Mouse (Mus musculus) CH12.LX (cell line): ENCODE results near the gene Mcrs1. TPM values are rescaled to one million over a fixed set of nuclear protein-coding genes. Genes with fewer than 3 reads are reported as not detected.

ENCODE experiments used
- DNase-seq: peaks from one replicate; pipeline ENCODE4 v3.0.0-alpha.2; 2013; ENCODE audit errors: extremely low read depth
- H3K27ac ChIP-seq: 2 replicates; pipeline ENCODE4 v1.5.1; 2012; ENCODE audit warnings: low read depth, mild to moderate bottlenecking, control low read depth, moderate library complexity; ENCODE audit not compliant: insufficient read depth
- H3K27me3 ChIP-seq: replicated peaks from 2 replicates; pipeline ENCODE3; 2012; ENCODE audit warnings: inconsistent platforms
- H3K36me3 ChIP-seq, 2 experiments: replicated peaks in 1 of 2; 2 replicates each; pipeline versions ENCODE3 to v1.6.1; 2012; ENCODE audit warnings: inconsistent platforms in 1 of 2, low read length in 1 of 2, mild to moderate bottlenecking in 1 of 2, mixed read lengths in 1 of 2, moderate library complexity in 1 of 2; ENCODE audit not compliant: control insufficient read depth in 1 of 2, insufficient read depth in 1 of 2
- H3K4me1 ChIP-seq, 2 experiments: 2 replicates each; pipeline ENCODE4 v1.6.1; 2012; ENCODE audit warnings: inconsistent platforms in 1 of 2, moderate library complexity in 1 of 2; ENCODE audit not compliant: insufficient read depth in 2 of 2, control insufficient read depth in 1 of 2
- H3K4me2 ChIP-seq: 2 replicates; pipeline ENCODE4 v1.6.1; 2012; ENCODE audit warnings: low read depth, mild to moderate bottlenecking, control low read depth; ENCODE audit not compliant: poor library complexity, insufficient read depth, severe bottlenecking
- H3K4me3 ChIP-seq, 3 experiments: fragments of 150-350 bp in 1 of 3; sonication (generic) in 1 of 3; replicated peaks in 1 of 3; 2 replicates each; pipeline versions ENCODE3 to v1.5.1; 2011 to 2012; ENCODE audit warnings: low read depth in 2 of 3, low read length in 2 of 3, mild to moderate bottlenecking in 2 of 3, moderate library complexity in 2 of 3, control low read depth in 1 of 3, improper control_type of control experiment in 1 of 3, inconsistent platforms in 1 of 3, mixed read lengths in 1 of 3; ENCODE audit not compliant: poor library complexity in 1 of 3
- H3K79me2 ChIP-seq: replicated peaks from 2 replicates; pipeline ENCODE4 v1.6.1; 2012; ENCODE audit warnings: mild to moderate bottlenecking, moderate library complexity; ENCODE audit not compliant: control insufficient read depth, poor library complexity, insufficient read depth, severe bottlenecking; ENCODE audit errors: extremely low read depth
- H3K9ac ChIP-seq: 2 replicates; pipeline ENCODE4 v1.6.1; 2012; ENCODE audit warnings: low read depth, mild to moderate bottlenecking, control low read depth, moderate library complexity; ENCODE audit not compliant: insufficient read depth
- H3K9me3 ChIP-seq: replicated peaks from 2 replicates; pipeline ENCODE3; 2012; ENCODE audit warnings: low read length, inconsistent platforms, mixed read lengths
- BHLHE40 ChIP-seq: IDR thresholded peaks from 2 replicates; pipeline ENCODE4 v1.6.1; 2011; ENCODE audit warnings: mild to moderate bottlenecking, low read depth, low read length, improper control_type of control experiment
- CHD2 ChIP-seq: IDR thresholded peaks from 2 replicates; pipeline ENCODE4 v1.6.1; 2011; ENCODE audit warnings: low read length, improper control_type of control experiment
- CTCF ChIP-seq, 2 experiments: IDR thresholded peaks in 1 of 2; conservative IDR thresholded peaks in 1 of 2; 2 replicates each; pipeline ENCODE4 v1.5.1; 2011 to 2012; ENCODE audit warnings: low read depth in 2 of 2, low read length in 2 of 2, improper control_type of control experiment in 1 of 2, inconsistent platforms in 1 of 2, mild to moderate bottlenecking in 1 of 2, moderate library complexity in 1 of 2
- E2F4 ChIP-seq: IDR thresholded peaks from 2 replicates; pipeline ENCODE4 v1.6.1; 2011; ENCODE audit warnings: low read depth, low read length, improper control_type of control experiment; ENCODE audit not compliant: insufficient replicate concordance
- EP300 ChIP-seq: IDR thresholded peaks from 2 replicates; pipeline ENCODE4 v1.6.1; 2011; ENCODE audit warnings: low read length, improper control_type of control experiment
- HCFC1 ChIP-seq: IDR thresholded peaks from 2 replicates; pipeline ENCODE4 v1.6.1; 2012; ENCODE audit warnings: low read depth, mild to moderate bottlenecking, inconsistent platforms, low read length, improper control_type of control experiment
- IRF4 ChIP-seq: IDR thresholded peaks from 2 replicates; pipeline ENCODE4 v1.6.1; 2014; ENCODE audit warnings: low read depth, mild to moderate bottlenecking, inconsistent platforms, low read length, improper control_type of control experiment
- JUN ChIP-seq: IDR thresholded peaks from 2 replicates; pipeline ENCODE4 v1.6.1; 2011; ENCODE audit warnings: low read depth, mild to moderate bottlenecking, low read length, improper control_type of control experiment, moderate library complexity; ENCODE audit not compliant: insufficient read depth
- JUND ChIP-seq: conservative IDR thresholded peaks from 2 replicates; pipeline ENCODE4 v1.6.1; 2011; ENCODE audit warnings: low read depth, low read length, improper control_type of control experiment
- KAT2A ChIP-seq: IDR thresholded peaks from 2 replicates; pipeline ENCODE4 v1.6.1; 2012; ENCODE audit warnings: low read length, improper control_type of control experiment, inconsistent platforms; ENCODE audit not compliant: insufficient replicate concordance
- MAFK ChIP-seq: IDR thresholded peaks from 2 replicates; pipeline ENCODE4 v1.6.1; 2011; ENCODE audit warnings: low read length, improper control_type of control experiment; ENCODE audit not compliant: insufficient replicate concordance
- MAX ChIP-seq: IDR thresholded peaks from 2 replicates; pipeline ENCODE4 v1.6.1; 2011; ENCODE audit warnings: low read length, improper control_type of control experiment
- MAZ ChIP-seq: IDR thresholded peaks from 2 replicates; pipeline ENCODE4 v1.6.1; 2012; ENCODE audit warnings: low read depth, mild to moderate bottlenecking, inconsistent platforms, low read length, improper control_type of control experiment, moderate library complexity
- MEF2A ChIP-seq: IDR thresholded peaks from 2 replicates; pipeline ENCODE4 v1.6.1; 2014; ENCODE audit warnings: low read depth, mild to moderate bottlenecking, inconsistent platforms, low read length, improper control_type of control experiment, borderline replicate concordance
- MXI1 ChIP-seq: IDR thresholded peaks from 2 replicates; pipeline ENCODE4 v1.6.1; 2011; ENCODE audit warnings: mild to moderate bottlenecking, low read depth, low read length, improper control_type of control experiment
- NELFE ChIP-seq: IDR thresholded peaks from 2 replicates; pipeline ENCODE4 v1.6.1; 2011; ENCODE audit warnings: low read depth, low read length, improper control_type of control experiment
- NRF1 ChIP-seq: IDR thresholded peaks from 2 replicates; pipeline ENCODE4 v1.6.1; 2014; ENCODE audit warnings: low read depth, mild to moderate bottlenecking, inconsistent platforms, low read length, improper control_type of control experiment, moderate library complexity
- POLR2A ChIP-seq: IDR thresholded peaks from 2 replicates; pipeline ENCODE4 v1.6.1; 2011; ENCODE audit warnings: low read depth, mild to moderate bottlenecking, improper control_type of control experiment, low read length
- RCOR1 ChIP-seq: conservative IDR thresholded peaks from 2 replicates; pipeline ENCODE4 v1.6.1; 2012; ENCODE audit warnings: low read depth, mild to moderate bottlenecking, inconsistent platforms, low read length, improper control_type of control experiment
- SIN3A ChIP-seq: IDR thresholded peaks from 2 replicates; pipeline ENCODE4 v1.6.1; 2012; ENCODE audit warnings: low read length, improper control_type of control experiment, inconsistent platforms
- SMC3 ChIP-seq: IDR thresholded peaks from 2 replicates; pipeline ENCODE4 v1.6.1; 2011; ENCODE audit warnings: low read depth, low read length, improper control_type of control experiment
- TBP ChIP-seq: conservative IDR thresholded peaks from 2 replicates; pipeline ENCODE4 v1.6.1; 2011; ENCODE audit warnings: low read depth, low read length, improper control_type of control experiment
- TCF12 ChIP-seq: IDR thresholded peaks from 2 replicates; pipeline ENCODE4 v1.6.1; 2014; ENCODE audit warnings: low read depth, mild to moderate bottlenecking, inconsistent platforms, low read length, improper control_type of control experiment
- UBTF ChIP-seq: IDR thresholded peaks from 2 replicates; pipeline ENCODE4 v1.6.1; 2012; ENCODE audit warnings: low read depth, mild to moderate bottlenecking, inconsistent platforms, low read length, improper control_type of control experiment, moderate library complexity
- USF2 ChIP-seq: conservative IDR thresholded peaks from 2 replicates; pipeline ENCODE4 v1.6.1; 2011; ENCODE audit warnings: low read depth, low read length, improper control_type of control experiment
- ZC3H11A ChIP-seq: IDR thresholded peaks from 2 replicates; pipeline ENCODE4 v1.6.1; 2012; ENCODE audit warnings: low read depth, mild to moderate bottlenecking, inconsistent platforms, low read length, improper control_type of control experiment
- ZKSCAN1 ChIP-seq: IDR thresholded peaks from 2 replicates; pipeline ENCODE4 v1.6.1; 2012; ENCODE audit warnings: low read depth, inconsistent platforms, low read length, improper control_type of control experiment, borderline replicate concordance
- ZMIZ1 ChIP-seq: IDR thresholded peaks from 2 replicates; pipeline ENCODE4 v1.6.1; 2012; ENCODE audit warnings: low read depth, mild to moderate bottlenecking, inconsistent platforms, low read length, improper control_type of control experiment
- ZNF384 ChIP-seq: IDR thresholded peaks from 2 replicates; pipeline ENCODE4 v1.6.1; 2012; ENCODE audit warnings: low read depth, low read length, improper control_type of control experiment, inconsistent platforms
- dilution Hi-C: fragments of 300-500 bp; cut with MboI; formaldehyde crosslinking; loops from 2 replicates; pipeline ENCODE4 v1.14.3; 2020; ENCODE audit warnings: low sequenced_read_pairs; ENCODE audit not compliant: extremely low pct_unique_long_range_greater_than_20kb, extremely low pct_ligation_motif_present
- in situ Hi-C: fragments of 300-500 bp; cut with MboI; formaldehyde crosslinking; loops from 3 replicates; pipeline ENCODE4 v1.14.3; 2019; ENCODE audit warnings: low sequenced_read_pairs, low pct_ligation_motif_present, low pct_unique_long_range_greater_than_20kb, mixed read lengths
- polyA plus RNA-seq: library from polyadenylated mRNA; unstranded; fragments of >175 nt; gene quantifications from 2 replicates; pipeline ENCODE4 v1.2.1, GENCODE M21; 2012; ENCODE audit warnings: low read depth; ENCODE audit not compliant: insufficient read length
- total RNA-seq, 2 experiments: library from RNA; depleted of rRNA; stranded (reverse); fragments of 300-350 nt in 1 of 2; fragments of >200 nt in 1 of 2; gene quantifications; 2 replicates each; pipeline ENCODE4 v1.2.3; 2012 to 2014

The Mcrs1 gene
- total and polyA plus RNA-seq, 3 experiments = 75.9 to 105 (median 85.1) TPM

DNA sequence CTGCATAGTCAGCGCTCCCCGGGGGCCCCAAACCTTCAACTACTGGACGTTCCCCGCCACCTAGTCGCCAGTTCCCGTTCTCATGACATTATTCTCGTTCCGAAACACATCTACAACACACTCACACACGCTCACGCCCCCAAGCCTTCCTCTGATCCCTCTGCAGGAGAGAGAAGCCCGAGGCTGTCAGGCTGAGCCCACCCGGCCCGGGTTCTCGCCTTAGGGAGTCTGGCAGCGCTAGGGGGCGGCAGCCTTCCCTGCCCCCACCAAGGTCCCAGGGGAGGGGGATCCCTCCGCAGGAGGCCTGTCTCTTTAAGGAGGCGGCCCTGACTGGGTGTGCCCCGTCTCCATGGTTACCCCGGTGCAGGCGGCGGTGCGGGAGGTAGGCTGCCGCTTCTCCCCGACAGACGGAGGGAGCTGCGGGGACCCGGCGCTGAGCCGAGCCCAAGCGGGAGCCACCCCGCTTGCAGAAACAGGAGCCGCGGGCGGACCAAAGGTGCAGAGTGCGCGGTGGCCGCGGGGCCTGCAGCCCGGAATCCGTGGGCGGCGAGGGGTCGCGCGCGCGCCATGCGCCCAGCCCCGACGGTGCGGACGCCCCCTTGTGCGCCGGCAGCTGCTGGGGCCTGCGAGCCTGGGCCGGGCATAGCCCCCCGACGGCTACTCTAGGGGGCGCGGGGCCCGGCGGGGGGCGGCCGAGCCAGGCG lies 27.4 kb downstream of the Mcrs1 start, which contains the start of gene Kcnh3:
Gene Kcnh3 (plus strand): TSS at position 654 of the 704 bp plus-strand sequence.
- no peak within 1 kb of the TSS for H3K27ac ChIP-seq
- TF ChIP-seq BHLHE40 (0 out of 2 replicates have a peak, but pooled peaks have one; percentile 17), EP300 (no peak), MEF2A (0 out of 2 replicates have a peak, but pooled peaks have one; percentile 26), IRF4 (no peak), ZMIZ1 (no peak), ZNF384 (no peak), ZKSCAN1 (no peak), JUND (no peak), TCF12 (peak; percentile 20; the same call in 1 of the 2 replicates), USF2 (no peak), CTCF (conservative IDR thresholded peaks at IDR 0.05 in 1 of 2, IDR thresholded peaks at IDR 0.05 in 1 of 2; ENCODE audit: low read depth in 2 of 2, low read length in 2 of 2) (peak in 1 of 2 experiments; percentile 26; a peak in 2 of 4 replicates), POLR2A (no peak), NELFE (no peak), CHD2 (peak; percentile 71), MAFK (no peak), MXI1 (peak; percentile 34; the same call in 1 of the 2 replicates), MAX (no peak), ZC3H11A (no peak), TBP (no peak), MAZ (0 out of 2 replicates have a peak, but pooled peaks have one; percentile 30), SIN3A (no peak), NRF1 (no peak), KAT2A (0 out of 2 replicates have a peak, but pooled peaks have one; percentile 18), RCOR1 (no peak), HCFC1 (0 out of 2 replicates have a peak, but pooled peaks have one; percentile 19), E2F4 (no peak), SMC3 (no peak), UBTF (peak; percentile 36; the same call in 1 of the 2 replicates), JUN (no peak)
- TF ChIP-seq, all 38 proteins: peak for 10
- H3K79me2 ChIP-seq = no peaks in the 10 kb centered on the region
- H3K4me2 ChIP-seq = peak within 1 kb of the TSS; percentile 79
- peaks cover 95% of the 10 kb centered on the region for H3K27me3 ChIP-seq
- peak within 1 kb of the TSS; percentile 23 to 40 (median 34) for H3K4me3 ChIP-seq
- in situ Hi-C loops (no loop called here), dilution Hi-C loops (no loop called here)
- peak; percentile 66 for DNase-seq
- no peaks in the 10 kb centered on the region for H3K9me3 ChIP-seq
- H3K36me3 ChIP-seq = no peaks in the 10 kb centered on the region
- H3K4me1 ChIP-seq = peaks cover 0 to 18% of the 10 kb centered on the region in 2 experiments; a peak in 2 of 4 replicates
- peak within 1 kb of the TSS; percentile 16; the same call in 1 of the 2 replicates for H3K9ac ChIP-seq
